Mouse (Mus musculus) thymus, adult 18-20 months (tissue): Measurements from ENCODE around the gene Gdf10.

Source experiments
- DNase-seq, 2 experiments: peaks; one replicate each; pipeline ENCODE4 v3.0.0; 2022; ENCODE audit warnings: mixed read lengths in 2 of 2

Gene Gdf10

GRCm38 (mm10) chr14:33923168-33924070, at the start of gene Gdf10:
Gene Gdf10 (plus strand): TSS chr14:33923587.
- DNase-seq = no peak

- DNase-seq = no peak
Measured at GRCm38 (mm10) chr14:33878826-33879225, 44.6 kb upstream of the Gdf10 start.

DNA sequence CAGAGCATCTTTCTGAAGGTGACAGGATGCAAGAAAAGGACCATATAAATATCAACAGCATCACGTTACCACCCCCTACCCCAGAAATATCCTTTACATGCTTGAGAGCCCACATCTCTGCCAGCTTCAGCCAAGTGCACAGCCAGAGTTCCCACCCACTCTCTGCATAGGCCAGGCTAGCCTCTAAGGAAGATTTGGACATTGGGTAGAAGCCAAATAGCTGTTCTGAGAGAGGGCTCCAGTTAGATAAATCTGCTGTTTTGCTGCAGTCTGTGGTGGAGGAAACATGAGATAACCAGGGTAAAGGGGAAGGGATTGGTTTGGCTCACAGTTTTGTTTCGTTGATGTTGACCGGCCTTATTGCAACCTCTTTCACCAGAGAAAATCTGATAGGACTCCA, 43.2 kb upstream of the Gdf10 start:
- DNase-seq = no peak

DNA sequence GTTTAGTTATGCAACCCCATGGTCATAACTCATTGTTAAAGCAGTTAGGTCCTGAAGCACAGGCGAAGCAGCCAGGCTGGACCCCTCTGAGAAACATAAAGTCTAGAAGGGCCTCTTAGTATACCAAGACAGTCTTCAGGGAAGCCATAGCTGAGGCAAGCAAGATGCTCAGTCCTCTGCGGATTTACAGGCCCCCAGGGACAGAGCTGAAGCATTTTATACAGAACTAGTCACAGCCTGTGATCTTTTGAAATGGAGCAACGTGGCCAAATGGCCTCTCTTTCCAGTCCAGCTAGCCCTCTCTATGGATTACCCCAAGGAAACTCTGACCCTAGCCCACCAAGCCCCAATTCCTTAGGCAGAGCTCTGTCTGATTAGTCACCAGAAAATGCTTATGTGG, 41.9 kb upstream of the Gdf10 start:
- no peak for DNase-seq

DNA sequence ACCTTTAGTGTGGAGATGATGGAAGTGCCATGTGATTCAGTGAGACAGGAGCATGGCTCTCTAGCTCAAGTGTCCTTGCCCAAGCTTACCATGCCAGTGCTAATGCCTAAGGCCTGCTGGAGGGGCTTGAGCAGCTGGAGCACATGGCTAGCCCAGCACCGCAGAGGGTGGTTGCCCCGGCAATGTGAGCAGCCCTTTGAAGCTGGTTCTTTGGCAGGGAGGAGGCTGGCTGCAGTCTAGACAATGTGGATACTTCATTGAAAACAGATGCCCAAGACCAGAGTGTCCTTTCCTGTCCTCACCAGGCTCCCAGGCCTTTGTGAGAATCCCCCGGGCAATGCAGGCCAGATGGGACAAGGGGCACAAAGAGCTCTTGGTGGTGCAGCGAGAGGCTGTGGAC, 40.3 kb upstream of the Gdf10 start:
- no peak for DNase-seq

GRCm38 (mm10) chr14:33885466-33885865, 37.9 kb upstream of the Gdf10 start:
- DNase-seq = no peak

DNA sequence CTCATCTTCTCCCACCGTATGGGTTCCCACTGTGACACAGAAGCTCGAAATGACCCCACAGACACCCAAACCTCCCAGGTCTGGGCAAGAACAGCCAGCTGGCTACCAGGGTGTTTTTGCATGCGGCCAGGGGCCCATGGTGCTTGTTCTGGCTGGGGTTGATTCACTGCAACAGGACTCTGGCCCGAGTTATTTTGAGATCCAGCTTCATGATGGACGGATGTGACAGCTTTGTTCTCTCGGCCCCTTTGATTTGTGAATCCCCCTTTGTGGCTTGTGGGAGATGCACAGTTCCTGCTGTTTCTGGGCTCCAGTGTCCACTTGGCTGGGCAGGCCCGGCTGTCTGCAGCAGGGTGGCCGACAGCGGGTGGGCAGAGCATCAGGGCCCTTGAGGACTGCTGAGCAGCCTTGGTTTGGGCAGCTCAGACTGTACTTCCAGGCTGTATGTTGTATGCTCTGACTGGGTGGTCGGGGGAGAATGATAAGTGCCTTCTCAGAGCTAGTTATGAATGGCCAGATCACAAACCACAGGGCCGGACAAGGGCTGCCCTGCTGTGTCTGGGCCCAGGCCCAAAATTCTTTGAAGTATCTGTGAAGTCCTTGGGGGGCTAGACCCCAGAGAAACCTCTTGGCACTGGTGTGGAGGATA, 34.9 kb upstream of the Gdf10 start:
- no peak for DNase-seq

- no peak for DNase-seq
Measured at GRCm38 (mm10) chr14:33889971-33890370, 33.4 kb upstream of the Gdf10 start.

GRCm38 (mm10) chr14:33891507-33891906, 31.9 kb upstream of the Gdf10 start:
- no peak for DNase-seq

DNA sequence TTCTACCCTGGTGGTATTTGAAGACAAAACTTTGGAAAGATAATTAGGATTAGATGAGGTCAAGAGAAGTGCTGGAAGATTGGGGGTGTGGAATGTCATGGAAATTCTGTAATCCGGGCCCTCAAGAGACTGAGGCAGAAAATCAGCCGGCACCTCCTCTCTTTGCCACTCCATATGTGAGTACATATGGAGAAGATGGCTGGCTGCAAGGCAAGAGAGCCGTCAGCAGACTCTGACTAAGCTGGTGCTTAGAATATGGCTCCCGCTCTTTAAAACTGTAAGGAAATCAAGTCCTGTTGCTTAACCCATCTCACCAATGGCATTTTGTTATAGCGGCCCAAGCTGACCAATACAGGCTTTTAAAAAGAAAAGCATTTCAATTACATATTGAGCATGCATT, 27.6 kb upstream of the Gdf10 start:
- DNase-seq = no peak

- DNase-seq = no peak
Measured at GRCm38 (mm10) chr14:33896628-33897300, 26.6 kb upstream of the Gdf10 start.

DNA sequence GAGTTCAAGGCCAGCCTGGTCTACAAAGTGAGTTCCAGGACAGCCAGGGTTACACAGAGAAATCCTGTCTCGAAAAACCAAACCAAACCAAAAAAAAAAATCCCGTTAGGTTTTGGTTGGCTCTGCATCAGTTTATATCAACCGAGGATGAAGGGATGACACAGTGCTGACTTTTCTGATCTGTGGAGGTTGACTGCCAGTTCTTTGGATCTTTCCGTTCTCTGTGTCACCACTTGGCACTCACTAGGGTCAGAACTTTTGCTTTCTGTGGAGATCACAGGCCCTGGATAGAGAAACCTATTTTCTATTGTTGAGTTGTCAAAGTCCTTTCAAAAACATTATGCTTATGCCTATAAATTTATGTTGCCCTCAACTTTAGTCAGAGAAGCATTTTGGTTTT, 20.6 kb upstream of the Gdf10 start:
- DNase-seq = no peak

GRCm38 (mm10) chr14:33903199-33903598, 20.2 kb upstream of the Gdf10 start:
- DNase-seq = no peak

- DNase-seq = no peak
Measured at GRCm38 (mm10) chr14:33904851-33905250, 18.5 kb upstream of the Gdf10 start.

DNA sequence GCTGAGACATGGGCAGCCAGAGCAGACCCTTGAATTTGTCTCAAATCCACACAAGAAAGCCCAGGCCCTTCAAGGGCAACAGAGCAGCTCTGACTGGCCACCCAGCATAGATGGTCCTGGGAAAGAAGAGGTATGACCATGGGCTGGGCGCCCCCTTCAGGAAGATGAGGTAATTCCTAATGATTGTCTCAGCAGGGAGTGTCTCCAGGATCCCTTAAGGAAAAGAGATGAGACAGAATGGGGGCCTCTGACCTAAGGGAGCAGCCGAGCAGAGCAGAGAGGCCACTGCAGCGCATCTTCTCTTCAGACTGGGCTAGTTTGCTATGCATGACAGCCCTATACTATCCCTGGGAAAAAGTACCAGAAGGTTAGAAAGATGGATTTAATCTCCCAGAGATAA, 9.7 kb upstream of the Gdf10 start:
- no peak for DNase-seq

- no peak for DNase-seq
Measured at GRCm38 (mm10) chr14:33914206-33914605, 9.2 kb upstream of the Gdf10 start.

DNA sequence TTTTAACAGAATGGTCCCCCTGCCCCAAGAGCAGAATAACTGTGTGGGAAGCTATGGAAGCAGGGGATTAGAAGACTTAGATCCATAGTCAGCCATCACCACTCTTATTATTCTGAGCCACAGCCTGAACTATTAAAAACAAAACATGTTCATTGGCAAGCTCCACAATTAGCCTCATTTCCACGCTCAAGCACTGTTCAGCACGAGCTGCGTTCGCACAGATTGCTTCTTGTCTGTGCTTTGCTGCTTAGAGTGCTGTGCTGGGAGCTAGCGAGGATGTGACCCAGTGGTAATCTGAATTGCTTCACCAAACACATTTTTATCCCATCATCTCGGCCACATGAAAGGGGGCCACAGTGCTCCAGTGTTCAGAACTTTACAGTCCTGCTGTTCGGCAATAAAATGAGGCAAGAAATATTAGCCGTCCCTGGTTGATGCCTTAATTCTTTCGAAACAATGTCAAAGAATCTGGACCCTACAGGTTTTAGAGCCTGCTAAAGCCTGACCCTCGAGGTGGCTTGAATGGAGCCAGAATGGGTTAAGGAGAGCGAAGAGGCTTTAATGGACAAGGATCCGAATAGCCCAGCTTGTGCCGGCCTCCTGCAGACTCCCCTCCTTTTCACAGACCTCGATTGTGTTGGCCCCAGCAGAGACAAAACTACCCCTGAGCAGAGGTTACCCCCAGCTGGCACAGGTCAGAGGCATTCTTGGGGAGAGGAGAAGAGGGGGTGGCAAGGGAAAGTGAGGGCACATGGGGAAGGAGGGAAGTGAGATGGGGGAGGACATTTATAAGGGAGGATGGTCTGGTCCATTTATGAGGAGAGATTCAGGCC, 2.4 kb upstream of the Gdf10 start:
- DNase-seq = no peak

DNA sequence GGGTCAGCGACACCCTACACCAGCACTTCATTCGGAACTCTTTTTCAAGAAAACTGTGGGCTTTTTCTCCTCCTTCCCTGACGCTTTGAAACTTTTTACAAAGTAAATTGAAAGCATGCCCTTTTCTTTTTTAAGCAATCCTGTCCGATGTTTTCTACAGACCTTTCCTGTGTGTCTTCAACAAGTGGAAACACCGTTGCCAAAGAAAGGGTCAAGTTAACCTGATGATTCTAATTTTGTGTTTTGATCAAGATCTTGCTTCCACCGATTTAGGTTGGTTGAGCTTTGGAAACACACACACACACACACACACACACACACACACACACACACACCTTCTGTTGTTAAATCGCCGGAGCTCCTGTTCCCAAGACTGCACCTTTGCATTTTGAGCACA, 618 bp upstream of the Gdf10 start:
- DNase-seq = no peak

GRCm38 (mm10) chr14:33931853-33932252, 8.5 kb downstream of the Gdf10 start:
- DNase-seq = no peak

GRCm38 (mm10) chr14:33932935-33933703, 9.7 kb downstream of the Gdf10 start:
- no peak for DNase-seq

- DNase-seq = no peak
Measured at GRCm38 (mm10) chr14:33933778-33934317, 10.5 kb downstream of the Gdf10 start.

DNA sequence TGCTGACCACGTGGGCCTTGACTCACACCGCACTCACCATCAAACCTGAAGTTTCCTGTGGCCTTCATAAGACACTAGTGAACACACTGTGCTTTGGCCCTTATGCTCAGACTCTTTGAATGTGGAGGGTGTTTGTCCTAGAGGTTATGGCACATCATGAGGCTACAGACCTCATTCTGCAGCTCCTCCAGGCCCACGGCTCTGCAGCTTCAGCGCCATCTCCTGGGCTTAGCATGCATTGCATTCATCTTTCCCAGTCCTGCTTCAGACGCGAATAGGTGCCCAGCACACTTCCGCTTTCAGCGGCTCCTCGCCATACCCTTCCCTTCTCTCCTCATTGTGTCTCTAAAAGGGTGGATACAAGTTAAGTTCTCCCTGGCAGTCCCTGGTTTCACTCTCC, 15.7 kb downstream of the Gdf10 start:
- DNase-seq = no peak
